ENCODE assay signal across 25 mouse cellular contexts in the genomic region with DNA sequence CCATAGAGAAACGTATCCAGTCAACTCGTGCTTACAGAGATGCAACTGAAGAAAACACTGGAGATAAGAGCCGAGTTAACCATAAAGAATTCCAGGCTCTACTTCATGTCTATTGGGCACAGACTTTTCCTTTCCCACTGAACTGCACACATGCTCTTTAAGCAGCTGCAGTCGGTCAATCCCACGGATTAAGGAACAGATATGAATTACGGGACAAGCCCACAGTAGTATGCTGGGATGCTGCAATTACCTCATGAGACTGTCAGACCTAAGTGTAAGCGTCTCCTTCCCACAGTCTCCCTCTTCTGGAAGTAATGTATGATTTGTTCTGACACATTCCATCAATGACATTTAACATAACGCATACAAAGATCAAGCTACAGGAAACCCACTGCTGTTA.
A peak's percentile ranks its signal among the peaks of the same experiment; 100 is the strongest.
DNase-seq lines count a peak whose midpoint lies in the region; ATAC-seq and TF ChIP-seq lines count a peak whose summit lies in the region.
"Had no signal": no experiment of that assay in that cellular context is flagged by ENCODE, and none has a peak within 500 bp of the region (broad histone marks: within the 10 kb centered on the region; RNA-seq: fewer than 3 reads in every experiment).

No protein-coding gene starts in this region.

- no peaks in the 10 kb centered on the region for H3K27me3 ChIP-seq in forebrain, postnatal 0 days (ENCODE audit: insufficient read depth, low read length)
- H3K27me3 ChIP-seq in forebrain, embryonic 15.5 days, result no peaks in the 10 kb centered on the region
- no peaks in the 10 kb centered on the region for H3K27me3 ChIP-seq in intestine, postnatal 0 days (replicated peaks; ENCODE audit: control insufficient read depth, insufficient read depth, low read length)
- no peaks in the 10 kb centered on the region for H3K27me3 ChIP-seq in intestine, embryonic 16.5 days (replicated peaks; ENCODE audit: control insufficient read depth, insufficient read depth, low read length)
- H3K27me3 ChIP-seq in lung, embryonic 15.5 days, result no peaks in the 10 kb centered on the region
- no peaks in the 10 kb centered on the region for H3K27me3 ChIP-seq in stomach, postnatal 0 days (ENCODE audit: control insufficient read depth, insufficient read depth, low read length)
- H3K27me3 ChIP-seq: embryonic facial prominence, embryonic 15.5 days; heart, embryonic 13.5 days; hindbrain, embryonic 13.5 days had no signal

- H3K4me1 ChIP-seq in forebrain, postnatal 0 days (ENCODE audit: insufficient read depth), result no peaks in the 10 kb centered on the region
- no peaks in the 10 kb centered on the region for H3K4me1 ChIP-seq in forebrain, embryonic 15.5 days
- H3K4me1 ChIP-seq in intestine, postnatal 0 days (replicated peaks; ENCODE audit: control insufficient read depth, insufficient read depth, low read length), result no peaks in the 10 kb centered on the region
- no peaks in the 10 kb centered on the region for H3K4me1 ChIP-seq in intestine, embryonic 16.5 days (ENCODE audit: control insufficient read depth, insufficient read depth, low read length)
- H3K4me1 ChIP-seq in lung, embryonic 15.5 days, result no peaks in the 10 kb centered on the region
- H3K4me1 ChIP-seq in stomach, postnatal 0 days (replicated peaks; ENCODE audit: control insufficient read depth, insufficient read depth), result no peaks in the 10 kb centered on the region
- H3K4me1 ChIP-seq: embryonic facial prominence, embryonic 15.5 days; forebrain, embryonic 10.5 days; heart, embryonic 13.5 days; hindbrain, embryonic 13.5 days had no signal

- H3K36me3 ChIP-seq in forebrain, postnatal 0 days (ENCODE audit: insufficient read depth), result no peaks in the 10 kb centered on the region
- no peaks in the 10 kb centered on the region for H3K36me3 ChIP-seq in forebrain, embryonic 15.5 days
- H3K36me3 ChIP-seq in intestine, postnatal 0 days (ENCODE audit: control insufficient read depth, insufficient read depth), result 0 out of 2 replicates have a peak, but pooled peaks cover 5% of the 10 kb centered on the region
- no peaks in the 10 kb centered on the region for H3K36me3 ChIP-seq in intestine, embryonic 16.5 days (ENCODE audit: control insufficient read depth, insufficient read depth, low read length)
- H3K36me3 ChIP-seq in lung, embryonic 15.5 days, result no peaks in the 10 kb centered on the region
- H3K36me3 ChIP-seq in stomach, postnatal 0 days (ENCODE audit: control insufficient read depth, insufficient read depth, low read length), result no peaks in the 10 kb centered on the region
- H3K36me3 ChIP-seq: embryonic facial prominence, embryonic 15.5 days; hindbrain, embryonic 13.5 days had no signal

- no peaks in the 10 kb centered on the region for H3K9me3 ChIP-seq in forebrain, postnatal 0 days (ENCODE audit: low read length)
- no peaks in the 10 kb centered on the region for H3K9me3 ChIP-seq in forebrain, embryonic 15.5 days
- H3K9me3 ChIP-seq in intestine, postnatal 0 days (ENCODE audit: control insufficient read depth), result no peaks in the 10 kb centered on the region
- no peaks in the 10 kb centered on the region for H3K9me3 ChIP-seq in intestine, embryonic 16.5 days (ENCODE audit: control insufficient read depth, low read length)
- no peaks in the 10 kb centered on the region for H3K9me3 ChIP-seq in lung, embryonic 15.5 days
- H3K9me3 ChIP-seq in stomach, postnatal 0 days (ENCODE audit: control insufficient read depth, low read length), result no peaks in the 10 kb centered on the region
- H3K9me3 ChIP-seq: embryonic facial prominence, embryonic 15.5 days; forebrain, embryonic 10.5 days; G1E; heart, embryonic 13.5 days; hindbrain, embryonic 13.5 days had no signal

- 0 out of 2 replicates have a peak, but pooled peaks have one; percentile 10 for TF ChIP-seq CTCF in forebrain, postnatal 0 days (IDR thresholded peaks at IDR 0.05; ENCODE audit: low read depth)
- peak; percentile 40 for TF ChIP-seq CTCF in intestine, postnatal 0 days (IDR thresholded peaks at IDR 0.05; ENCODE audit: low read depth)
- TF ChIP-seq CTCF in stomach, postnatal 0 days (IDR thresholded peaks at IDR 0.05; ENCODE audit: low read depth), result peak; percentile 37; the same call in 1 of the 2 replicates

- ATAC-seq in forebrain, postnatal 0 days, result no peak
- ATAC-seq in forebrain, embryonic 15.5 days (replicated peaks), result no peak
- ATAC-seq in intestine, postnatal 0 days, result no peak
- no peak for ATAC-seq in intestine, embryonic 16.5 days
- peak; percentile 69; the same call in 1 of the 2 replicates for ATAC-seq in lung, embryonic 15.5 days (ENCODE audit: borderline replicate concordance, extremely low read depth, low FRiP score, low TSS enrichment)
- no peak for ATAC-seq in stomach, postnatal 0 days (ENCODE audit: low FRiP score, low TSS enrichment)
- ATAC-seq: CD4-positive, CD25-positive, alpha-beta regulatory T cell, adult 4 months; forebrain, embryonic 14.5 days had no signal

- H3K4me2 ChIP-seq in forebrain, postnatal 0 days (ENCODE audit: low read depth), result no peak overlapping the region
- no peak overlapping the region for H3K4me2 ChIP-seq in forebrain, embryonic 15.5 days (replicated peaks)
- no peak overlapping the region for H3K4me2 ChIP-seq in intestine, postnatal 0 days (replicated peaks; ENCODE audit: low read depth)
- no peak overlapping the region for H3K4me2 ChIP-seq in intestine, embryonic 16.5 days (ENCODE audit: low read depth, low read length)
- no peak overlapping the region for H3K4me2 ChIP-seq in lung, embryonic 15.5 days
- H3K4me2 ChIP-seq in stomach, postnatal 0 days (replicated peaks; ENCODE audit: low read depth), result no peak overlapping the region
- H3K4me2 ChIP-seq: embryonic facial prominence, embryonic 15.5 days; heart, embryonic 13.5 days; hindbrain, embryonic 13.5 days had no signal

- WGBS in forebrain, postnatal 0 days, result 87% methylated on average over 8 of the region's 8 CpGs
- WGBS in forebrain, embryonic 15.5 days, result 92% methylated on average over 8 of the region's 8 CpGs
- 73% methylated on average over 8 of the region's 8 CpGs for WGBS in intestine, postnatal 0 days
- WGBS in intestine, embryonic 16.5 days, result 68% methylated on average over 8 of the region's 8 CpGs
- WGBS in lung, embryonic 15.5 days, result 50% methylated on average over 8 of the region's 8 CpGs
- 67% methylated on average over 8 of the region's 8 CpGs for WGBS in stomach, postnatal 0 days

- DNase-seq in forebrain, postnatal 0 days, result no peak
- no peak for DNase-seq in lung, postnatal 14 days
- no peak for DNase-seq in stomach, postnatal 0 days (ENCODE audit: low spot score)
- DNase-seq: adrenal gland, adult 8-10 months; adrenal gland, postnatal 36 days; B cell, adult 2 months; cerebellum, adult 2 months; cerebellum, postnatal 10 days; embryo, embryonic 11 days; gastrocnemius, postnatal 10 days; heart, adult 2 months; heart, postnatal 10 days; heart, postnatal 4 days had no signal

- H3K9ac ChIP-seq in forebrain, postnatal 0 days, result no peak overlapping the region
- no peak overlapping the region for H3K9ac ChIP-seq in forebrain, embryonic 15.5 days (replicated peaks)
- H3K9ac ChIP-seq in intestine, postnatal 0 days (ENCODE audit: low read depth, low read length), result no peak overlapping the region
- no peak overlapping the region for H3K9ac ChIP-seq in intestine, embryonic 16.5 days (ENCODE audit: low read depth, low read length)
- no peak overlapping the region for H3K9ac ChIP-seq in lung, embryonic 15.5 days
- H3K9ac ChIP-seq in stomach, postnatal 0 days (ENCODE audit: low read length), result no peak overlapping the region
- H3K9ac ChIP-seq: embryonic facial prominence, embryonic 15.5 days; heart, embryonic 13.5 days; hindbrain, embryonic 13.5 days had no signal

- no peak overlapping the region for H3K27ac ChIP-seq in forebrain, postnatal 0 days (ENCODE audit: low read depth, low read length)
- H3K27ac ChIP-seq in forebrain, embryonic 15.5 days (replicated peaks), result no peak overlapping the region
- H3K27ac ChIP-seq in intestine, postnatal 0 days (ENCODE audit: low read depth, low read length), result no peak overlapping the region
- no peak overlapping the region for H3K27ac ChIP-seq in intestine, embryonic 16.5 days (ENCODE audit: low read length)
- no peak overlapping the region for H3K27ac ChIP-seq in lung, embryonic 15.5 days
- H3K27ac ChIP-seq in stomach, postnatal 0 days (replicated peaks), result no peak overlapping the region
- H3K27ac ChIP-seq: embryonic facial prominence, embryonic 15.5 days; forebrain, embryonic 10.5 days; heart, adult 2 months; heart, embryonic 13.5 days; hindbrain, embryonic 13.5 days had no signal

- H3K4me3 ChIP-seq in forebrain, postnatal 0 days (ENCODE audit: low read depth, low read length), result no peak overlapping the region
- no peak overlapping the region for H3K4me3 ChIP-seq in forebrain, embryonic 15.5 days
- H3K4me3 ChIP-seq in intestine, postnatal 0 days (ENCODE audit: low read depth, low read length), result no peak overlapping the region
- H3K4me3 ChIP-seq in intestine, embryonic 16.5 days (ENCODE audit: low read length), result no peak overlapping the region
- H3K4me3 ChIP-seq in lung, embryonic 15.5 days, result no peak overlapping the region
- H3K4me3 ChIP-seq in stomach, postnatal 0 days (ENCODE audit: low read depth, low read length), result no peak overlapping the region
- H3K4me3 ChIP-seq: embryonic facial prominence, embryonic 15.5 days; erythroblast, embryonic 14.5 days; forebrain, embryonic 10.5 days; heart, adult 2 months; heart, embryonic 13.5 days; hindbrain, embryonic 13.5 days had no signal

- no peak for TF ChIP-seq EP300 in stomach, postnatal 0 days (optimal IDR thresholded peaks at IDR 0.05)
